Mouse (Mus musculus): Measurements from ENCODE around the gene Pmm1. TPM values are rescaled to one million over a fixed set of nuclear protein-coding genes. Genes with fewer than 3 reads are reported as not detected.
"Not testable (repeated sequence)": the region's sequence is repeated elsewhere in the genome, so short reads cannot be mapped to it uniquely, and the experiment has no call there.

Gene Pmm1
- polyA plus RNA-seq, 1 experiment from 2014 or later, result 30.7 TPM

DNA sequence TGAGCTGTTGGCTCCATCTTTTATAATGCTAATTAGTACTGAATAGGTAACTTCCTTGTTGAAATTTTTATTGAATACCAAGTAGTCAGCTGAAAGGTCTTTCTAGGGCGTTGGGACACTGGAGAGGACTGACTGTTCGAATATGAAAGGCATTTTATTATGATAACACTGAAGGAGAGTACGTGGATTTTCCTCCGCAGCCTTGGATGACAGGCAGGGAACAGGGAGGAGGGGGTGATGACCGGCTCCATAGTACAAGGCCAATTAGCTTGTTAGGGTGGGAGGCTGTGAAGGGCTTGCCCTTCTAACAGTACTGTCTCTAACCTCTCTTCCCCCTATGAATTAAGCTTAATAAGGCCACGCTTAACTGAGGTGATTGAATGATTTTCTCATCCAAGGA lies 8.9 kb upstream of the Pmm1 start:
- H3K27ac ChIP-seq; H3K27me3 ChIP-seq; ATAC-seq (ENCODE audit: low FRiP score); H3K4me1 ChIP-seq; H3K9me3 ChIP-seq (replicated peaks); H3K4me2 ChIP-seq (replicated peaks); H3K4me3 ChIP-seq; H3K9ac ChIP-seq; H3K36me3 ChIP-seq: not testable (repeated sequence)
- 72% methylated on average over 6 of the region's 6 CpGs for WGBS

GRCm38 (mm10) chr15:81969173-81969572 lies 8.4 kb upstream of the Pmm1 start:
- Histone ChIP-seq H3K27ac (no peak overlapping the region), H3K4me1 (no peaks in the 10 kb centered on the region), H3K9me3 (replicated peaks) (peaks cover 8% of the 10 kb centered on the region; the same call in 1 of the 2 replicates), H3K27me3 (no peaks in the 10 kb centered on the region), H3K4me2 (replicated peaks) (no peak overlapping the region), H3K4me3 (no peak overlapping the region), H3K36me3 (no peaks in the 10 kb centered on the region), H3K9ac (no peak overlapping the region)
- 75% methylated on average over 7 of the region's 7 CpGs for WGBS
- ATAC-seq (ENCODE audit: low FRiP score), result no peak

GRCm38 (mm10) chr15:81968447-81968846 lies 7.7 kb upstream of the Pmm1 start:
- H3K27me3 ChIP-seq, result no peaks in the 10 kb centered on the region
- no peaks in the 10 kb centered on the region for H3K4me1 ChIP-seq
- 73% methylated on average over 2 of the region's 2 CpGs for WGBS
- H3K4me2 ChIP-seq (replicated peaks), result no peak overlapping the region
- H3K4me3 ChIP-seq, result no peak overlapping the region
- H3K36me3 ChIP-seq, result no peaks in the 10 kb centered on the region
- ATAC-seq (ENCODE audit: low FRiP score), result no peak
- H3K9me3 ChIP-seq (replicated peaks), result peaks cover 8% of the 10 kb centered on the region; the same call in 1 of the 2 replicates
- no peak overlapping the region for H3K9ac ChIP-seq
- H3K27ac ChIP-seq, result no peak overlapping the region

DNA sequence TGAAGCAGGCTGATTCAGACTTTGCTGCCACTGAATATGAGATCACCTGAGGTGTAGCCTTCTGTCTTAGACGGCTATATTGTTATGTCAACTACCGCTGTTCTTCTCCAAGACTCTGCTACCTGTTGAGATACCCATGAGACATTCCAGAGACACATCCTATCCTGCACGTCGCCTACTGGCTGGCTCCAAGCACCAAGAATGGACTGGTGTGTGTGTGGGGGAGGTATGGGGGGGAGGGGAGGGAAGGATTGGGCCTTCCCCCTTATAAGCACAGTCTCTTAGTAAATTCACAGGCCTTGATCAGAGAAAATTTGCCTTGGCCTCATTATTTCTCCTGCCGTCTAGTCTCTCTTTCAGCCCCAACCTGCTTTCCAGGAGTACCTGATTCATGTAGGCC lies 7.1 kb upstream of the Pmm1 start:
- H3K4me2 ChIP-seq (replicated peaks), result no peak overlapping the region
- no peaks in the 10 kb centered on the region for H3K4me1 ChIP-seq
- H3K9me3 ChIP-seq (replicated peaks), result peaks cover 5% of the 10 kb centered on the region; the same call in 1 of the 2 replicates
- H3K9ac ChIP-seq, result no peak overlapping the region
- no peaks in the 10 kb centered on the region for H3K27me3 ChIP-seq
- H3K36me3 ChIP-seq, result no peaks in the 10 kb centered on the region
- H3K27ac ChIP-seq, result no peak overlapping the region
- 92% methylated on average over 5 of the region's 5 CpGs for WGBS
- no peak overlapping the region for H3K4me3 ChIP-seq
- no peak for ATAC-seq (ENCODE audit: low FRiP score)

- no peaks in the 10 kb centered on the region for H3K36me3 ChIP-seq
- no peaks in the 10 kb centered on the region for H3K4me1 ChIP-seq
- 87% methylated on average over 12 of the region's 14 CpGs for WGBS
- H3K9ac ChIP-seq, result no peak overlapping the region
- H3K9me3 ChIP-seq (replicated peaks), result no peaks in the 10 kb centered on the region
- H3K27ac ChIP-seq, result no peak overlapping the region
- no peak for ATAC-seq (ENCODE audit: low FRiP score)
- H3K27me3 ChIP-seq, result no peaks in the 10 kb centered on the region
- H3K4me3 ChIP-seq, result no peak overlapping the region
- no peak overlapping the region for H3K4me2 ChIP-seq (replicated peaks)
Observed at GRCm38 (mm10) chr15:81966062-81966829, 5.5 kb upstream of the Pmm1 start.

GRCm38 (mm10) chr15:81964980-81965545 lies 4.3 kb upstream of the Pmm1 start:
- Histone ChIP-seq H3K9me3 (replicated peaks) (no peaks in the 10 kb centered on the region), H3K9ac (no peak overlapping the region), H3K4me1 (no peaks in the 10 kb centered on the region), H3K4me3 (no peak overlapping the region), H3K36me3 (no peaks in the 10 kb centered on the region), H3K27ac (no peak overlapping the region), H3K4me2 (replicated peaks) (no peak overlapping the region), H3K27me3 (no peaks in the 10 kb centered on the region)
- ATAC-seq (ENCODE audit: low FRiP score), result no peak
- WGBS, result 63% methylated on average over 4 of the region's 4 CpGs

DNA sequence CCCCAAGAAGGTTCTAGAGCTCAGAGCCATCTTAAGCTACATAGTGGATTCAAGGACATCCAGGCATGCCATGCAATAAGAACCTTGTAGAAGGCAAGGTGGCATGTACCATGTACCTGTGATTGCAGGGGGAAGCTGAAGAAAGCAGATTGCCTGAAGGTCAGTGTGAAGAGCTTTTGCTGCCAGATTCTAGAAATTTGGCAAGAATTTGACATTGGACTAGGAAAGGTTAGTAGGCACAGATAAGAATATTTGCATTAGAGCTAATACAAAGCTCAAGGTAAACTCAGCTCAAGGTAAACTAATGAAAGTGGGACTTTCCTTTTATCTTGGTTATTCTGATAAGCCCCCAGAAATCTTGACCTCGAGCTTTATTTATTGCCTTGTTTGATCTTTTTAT lies 3.5 kb upstream of the Pmm1 start:
- Histone ChIP-seq H3K27me3 (no peaks in the 10 kb centered on the region), H3K9me3 (replicated peaks) (no peaks in the 10 kb centered on the region), H3K9ac (no peak overlapping the region), H3K27ac (no peak overlapping the region), H3K4me2 (replicated peaks) (no peak overlapping the region), H3K4me1 (no peaks in the 10 kb centered on the region), H3K36me3 (no peaks in the 10 kb centered on the region), H3K4me3 (no peak overlapping the region)
- no peak for ATAC-seq (ENCODE audit: low FRiP score)
- 71% methylated on average over 1 of the region's 1 CpGs for WGBS

GRCm38 (mm10) chr15:81961078-81961451 lies 335 bp upstream of the Pmm1 start:
- no peaks in the 10 kb centered on the region for H3K4me1 ChIP-seq
- peak overlapping the region; percentile 58 for H3K4me3 ChIP-seq
- H3K9me3 ChIP-seq (replicated peaks), result no peaks in the 10 kb centered on the region
- H3K27me3 ChIP-seq, result no peaks in the 10 kb centered on the region
- 4% methylated on average over 4 of the region's 8 CpGs for WGBS
- H3K4me2 ChIP-seq (replicated peaks), result peak overlapping the region; percentile 99
- peak; percentile 51 for ATAC-seq (ENCODE audit: low FRiP score)
- H3K9ac ChIP-seq, result peak overlapping the region; percentile 45; the same call in 1 of the 2 replicates
- H3K36me3 ChIP-seq, result no peaks in the 10 kb centered on the region
- peak overlapping the region; percentile 23; the same call in 1 of the 2 replicates for H3K27ac ChIP-seq

DNA sequence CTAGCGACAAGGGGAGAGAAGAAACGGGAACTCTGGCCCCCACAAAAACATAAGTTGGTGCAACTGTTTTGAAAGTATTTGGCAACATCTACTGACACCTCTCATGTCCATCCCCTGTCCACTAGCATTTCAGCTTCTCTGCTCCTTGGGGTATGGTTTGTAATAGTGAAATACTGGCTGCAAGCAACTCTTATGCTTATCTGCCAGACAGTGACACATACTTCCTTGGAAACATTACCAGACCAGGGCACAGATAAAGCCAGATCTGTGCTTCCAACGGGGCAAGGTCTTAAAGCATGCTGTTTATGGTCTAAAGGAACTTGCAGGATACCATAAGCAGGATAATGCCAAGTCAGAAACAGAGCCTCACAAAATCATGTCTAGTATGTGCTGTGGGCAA lies 1.8 kb downstream of the Pmm1 start:
- Histone ChIP-seq H3K36me3 (peaks cover 12% of the 10 kb centered on the region), H3K4me2 (replicated peaks) (no peak overlapping the region), H3K4me3 (no peak overlapping the region), H3K27me3 (no peaks in the 10 kb centered on the region), H3K27ac (no peak overlapping the region), H3K4me1 (no peaks in the 10 kb centered on the region), H3K9me3 (replicated peaks) (no peaks in the 10 kb centered on the region), H3K9ac (peak overlapping the region; percentile 19; the same call in 1 of the 2 replicates)
- WGBS, result 88% methylated on average over 3 of the region's 3 CpGs
- no peak for ATAC-seq (ENCODE audit: low FRiP score)

DNA sequence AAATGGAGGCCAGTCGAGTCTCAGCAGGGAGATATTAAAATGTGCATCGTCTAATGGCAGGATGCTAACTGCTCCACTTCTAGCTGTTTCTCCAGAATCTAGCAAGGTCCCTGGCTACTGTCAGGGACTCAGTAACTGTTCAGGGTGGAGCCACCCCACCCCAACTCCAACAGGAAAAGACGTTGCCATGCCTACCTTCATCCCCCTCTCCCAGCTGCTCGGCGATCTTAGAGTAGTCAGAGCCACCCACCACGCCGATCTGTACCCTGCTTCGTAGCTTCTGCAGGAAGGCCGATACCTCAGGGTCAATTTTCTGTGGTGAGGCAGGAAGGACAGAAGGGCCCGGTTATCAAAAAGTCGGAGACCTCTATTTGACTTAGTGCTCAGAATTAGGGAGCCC lies 3.1 kb downstream of the Pmm1 start:
- H3K4me1 ChIP-seq, result no peaks in the 10 kb centered on the region
- peaks cover 12% of the 10 kb centered on the region for H3K36me3 ChIP-seq
- H3K4me2 ChIP-seq (replicated peaks), result no peak overlapping the region
- H3K4me3 ChIP-seq, result no peak overlapping the region
- no peak overlapping the region for H3K27ac ChIP-seq
- H3K9me3 ChIP-seq (replicated peaks), result no peaks in the 10 kb centered on the region
- H3K27me3 ChIP-seq, result no peaks in the 10 kb centered on the region
- ATAC-seq (ENCODE audit: low FRiP score), result no peak
- no peak overlapping the region for H3K9ac ChIP-seq
- WGBS, result 82% methylated on average over 11 of the region's 11 CpGs

DNA sequence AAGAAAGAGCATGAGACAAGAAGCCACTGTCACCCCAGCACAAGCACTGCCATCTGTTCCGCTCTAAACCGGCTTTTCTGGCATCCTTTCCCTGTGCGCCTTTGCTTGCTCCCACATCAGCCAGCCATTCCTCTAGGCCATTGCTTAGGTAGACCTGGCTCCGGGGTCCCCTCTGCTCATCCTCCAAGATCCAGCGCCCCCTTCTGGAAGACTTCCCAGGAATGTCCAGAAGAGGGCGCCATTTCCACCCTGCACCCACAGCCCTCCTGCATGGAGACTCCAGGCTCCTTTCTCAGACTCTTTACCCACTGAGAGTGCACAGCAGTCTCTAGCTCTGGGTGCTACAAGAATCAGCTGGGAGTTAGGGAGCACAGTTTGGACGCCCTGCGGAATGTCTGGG lies 4.3 kb downstream of the Pmm1 start:
- H3K9me3 ChIP-seq (replicated peaks), result no peaks in the 10 kb centered on the region
- no peak for ATAC-seq (ENCODE audit: low FRiP score)
- no peak overlapping the region for H3K4me3 ChIP-seq
- no peak overlapping the region for H3K27ac ChIP-seq
- peaks cover 20% of the 10 kb centered on the region for H3K36me3 ChIP-seq
- H3K9ac ChIP-seq, result no peak overlapping the region
- H3K27me3 ChIP-seq, result no peaks in the 10 kb centered on the region
- H3K4me2 ChIP-seq (replicated peaks), result no peak overlapping the region
- 58% methylated on average over 8 of the region's 8 CpGs for WGBS
- no peaks in the 10 kb centered on the region for H3K4me1 ChIP-seq

GRCm38 (mm10) chr15:81955414-81955813 lies 5.3 kb downstream of the Pmm1 start:
- no peak overlapping the region for H3K4me2 ChIP-seq (replicated peaks)
- no peak for ATAC-seq (ENCODE audit: low FRiP score)

GRCm38 (mm10) chr15:81954716-81955115 lies 6.0 kb downstream of the Pmm1 start:
- Histone ChIP-seq H3K9me3 (replicated peaks) (no peaks in the 10 kb centered on the region), H3K27ac (no peak overlapping the region), H3K4me2 (replicated peaks) (no peak overlapping the region), H3K9ac (no peak overlapping the region), H3K4me1 (no peaks in the 10 kb centered on the region), H3K27me3 (no peaks in the 10 kb centered on the region), H3K36me3 (peaks cover 29% of the 10 kb centered on the region), H3K4me3 (no peak overlapping the region)
- no peak for ATAC-seq (ENCODE audit: low FRiP score)
- WGBS, result 98% methylated on average over 6 of the region's 6 CpGs

More at GRCm38 (mm10) chr15:81955414-81955813, 5.3 kb downstream of the Pmm1 start:
- Histone ChIP-seq H3K9me3 (replicated peaks) (no peaks in the 10 kb centered on the region), H3K9ac (no peak overlapping the region), H3K27me3 (no peaks in the 10 kb centered on the region), H3K36me3 (peaks cover 29% of the 10 kb centered on the region), H3K4me1 (no peaks in the 10 kb centered on the region), H3K4me3 (no peak overlapping the region), H3K27ac (no peak overlapping the region)
- 92% methylated on average over 15 of the region's 15 CpGs for WGBS
